Mouse (Mus musculus) limb, embryonic 14.5 days (tissue): ENCODE results near the gene Drg1. TPM values are rescaled to one million over a fixed set of nuclear protein-coding genes. Genes with fewer than 3 reads are reported as not detected.

Experiments
- ATAC-seq: fragments of 200-750 bp; cut with Nextera tagmentation; 2 replicates; pipeline ENCODE4 v1.8.0; 2017; ENCODE audit warnings: low read depth, moderate number of reproducible peaks, moderate TSS enrichment; ENCODE audit not compliant: low FRiP score
- DNase-seq: peaks from one replicate; pipeline ENCODE4 v3.0.0-alpha.2; 2015; ENCODE audit warnings: low spot score
- H3K27ac ChIP-seq: fragments of 300-500 bp; sonication (generic); replicated peaks from 2 replicates; pipeline ENCODE4 v1.5.1; 2014; ENCODE audit warnings: low read depth, mild to moderate bottlenecking, low read length, moderate library complexity, mixed read lengths
- H3K27me3 ChIP-seq: fragments of 300-500 bp; sonication (generic); 2 replicates; pipeline ENCODE4 v1.6.1; 2014; ENCODE audit warnings: low read length, mixed read lengths; ENCODE audit not compliant: control insufficient read depth, insufficient read depth
- H3K36me3 ChIP-seq: fragments of 300-500 bp; sonication (generic); 2 replicates; pipeline ENCODE4 v1.6.1; 2014; ENCODE audit warnings: mild to moderate bottlenecking, low read length, moderate library complexity, mixed read lengths; ENCODE audit not compliant: control insufficient read depth, insufficient read depth
- H3K4me1 ChIP-seq: fragments of 300-500 bp; sonication (generic); 2 replicates; pipeline ENCODE4 v1.6.1; 2014; ENCODE audit warnings: antibody characterized with exemption, low read length, mixed read lengths; ENCODE audit not compliant: control insufficient read depth, insufficient read depth
- H3K4me2 ChIP-seq: fragments of 300-500 bp; sonication (generic); replicated peaks from 2 replicates; pipeline ENCODE4 v1.6.1; 2014; ENCODE audit warnings: low read depth, mild to moderate bottlenecking, low read length, moderate library complexity; ENCODE audit not compliant: severe bottlenecking
- H3K4me3 ChIP-seq: fragments of 300-500 bp; sonication (generic); replicated peaks from 2 replicates; pipeline ENCODE4 v1.5.1; 2014; ENCODE audit warnings: low read length
- H3K9ac ChIP-seq: fragments of 300-500 bp; sonication (generic); 2 replicates; pipeline ENCODE4 v1.6.1; 2014; ENCODE audit warnings: mild to moderate bottlenecking, low read depth, low read length, moderate library complexity; ENCODE audit not compliant: severe bottlenecking
- H3K9me3 ChIP-seq: fragments of 300-500 bp; sonication (generic); 2 replicates; pipeline ENCODE4 v1.6.1; 2016; ENCODE audit warnings: low read length; ENCODE audit not compliant: control insufficient read depth
- POLR2A ChIP-seq: fragments of 200-500 bp; IDR thresholded peaks from 2 replicates; pipeline ENCODE4 v1.8.0; 2012; ENCODE audit warnings: inconsistent platforms, mild to moderate bottlenecking, moderate library complexity, borderline replicate concordance; ENCODE audit not compliant: insufficient read depth, insufficient read length; ENCODE audit errors: extremely low read depth
- WGBS: fragments of 180-500 bp; shearing (Covaris S2); extraction: QIAGEN DNeasy Blood & Tissue Kit; methylation state at CpG from one replicate; pipeline ENCODE4 v1.1.7; 2014; 5-methylcytosine and 5-hydroxymethylcytosine counted together
- polyA plus RNA-seq, 2 experiments: library from polyadenylated mRNA; depleted of rRNA in 1 of 2; stranded (reverse) in 1 of 2; unstranded in 1 of 2; fragments of >200 nt; fragmentation: Nextera tagmentation in 1 of 2; extraction: Ambion mirVana in 1 of 2; gene quantifications; 2 replicates each; pipeline versions ENCODE4 v1.2.1 to v1.2.3; 2012 to 2014

The Drg1 gene
- polyA plus RNA-seq, 2 experiments = 73.8 to 186 TPM

- H3K4me1 ChIP-seq = 0 out of 2 replicates have a peak, but pooled peaks cover 3% of the 10 kb centered on the region
- H3K4me3 ChIP-seq = peak overlapping the region; percentile 90
- ATAC-seq = no peak
- H3K4me2 ChIP-seq = peak overlapping the region; percentile 63
- no peak for TF ChIP-seq POLR2A
- H3K36me3 ChIP-seq = peaks cover 22% of the 10 kb centered on the region; the same call in 1 of the 2 replicates
- peak overlapping the region; percentile 98 for H3K9ac ChIP-seq
- DNase-seq = no peak
- no peaks in the 10 kb centered on the region for H3K27me3 ChIP-seq
- WGBS = 59% methylated on average over 7 of the region's 7 CpGs
- no peaks in the 10 kb centered on the region for H3K9me3 ChIP-seq
- H3K27ac ChIP-seq = peak overlapping the region; percentile 96; the same call in 1 of the 2 replicates
Observed at GRCm38 (mm10) chr11:3267133-3267532, 918 bp upstream of the Drg1 start.

GRCm38 (mm10) chr11:3265291-3266078 is 730 bp downstream of the Drg1 start:
- H3K27ac ChIP-seq = peak overlapping the region; percentile 96
- no peaks in the 10 kb centered on the region for H3K9me3 ChIP-seq
- TF ChIP-seq POLR2A = no peak
- H3K27me3 ChIP-seq = no peaks in the 10 kb centered on the region
- H3K4me2 ChIP-seq = peak overlapping the region; percentile 63
- 0 out of 2 replicates have a peak, but pooled peaks cover 3% of the 10 kb centered on the region for H3K4me1 ChIP-seq
- 2% methylated on average over 26 of the region's 26 CpGs for WGBS
- H3K9ac ChIP-seq = peak overlapping the region; percentile 98
- ATAC-seq = no peak
- peak overlapping the region; percentile 90 for H3K4me3 ChIP-seq
- peak; percentile 67 for DNase-seq
- peaks cover 35% of the 10 kb centered on the region for H3K36me3 ChIP-seq

GRCm38 (mm10) chr11:3259537-3259936 is 6.7 kb downstream of the Drg1 start:
- no peak for ATAC-seq
- Histone ChIP-seq H3K9me3 (no peaks in the 10 kb centered on the region), H3K27me3 (no peaks in the 10 kb centered on the region), H3K4me1 (no peaks in the 10 kb centered on the region), H3K36me3 (peaks cover 89% of the 10 kb centered on the region), H3K4me3 (no peak overlapping the region), H3K27ac (no peak overlapping the region), H3K4me2 (no peak overlapping the region), H3K9ac (no peak overlapping the region)
- WGBS = 94% methylated on average over 1 of the region's 1 CpGs
- DNase-seq = no peak
- no peak for TF ChIP-seq POLR2A

- Histone ChIP-seq H3K27ac (no peak overlapping the region), H3K4me2 (no peak overlapping the region), H3K4me1 (no peaks in the 10 kb centered on the region), H3K9ac (no peak overlapping the region), H3K9me3 (no peaks in the 10 kb centered on the region), H3K36me3 (peaks cover 96% of the 10 kb centered on the region), H3K27me3 (no peaks in the 10 kb centered on the region), H3K4me3 (no peak overlapping the region)
- DNase-seq (no peak), ATAC-seq (no peak)
- WGBS = 91% methylated on average over 2 of the region's 2 CpGs
- no peak for TF ChIP-seq POLR2A
Observed at GRCm38 (mm10) chr11:3247387-3247786, 18.8 kb downstream of the Drg1 start.

- Histone ChIP-seq H3K4me2 (no peak overlapping the region), H3K27me3 (no peaks in the 10 kb centered on the region), H3K9ac (no peak overlapping the region), H3K4me1 (no peaks in the 10 kb centered on the region), H3K4me3 (no peak overlapping the region), H3K9me3 (no peaks in the 10 kb centered on the region), H3K27ac (no peak overlapping the region), H3K36me3 (peaks cover 91% of the 10 kb centered on the region)
- 85% methylated on average over 4 of the region's 4 CpGs for WGBS
- no peak for ATAC-seq
- no peak for TF ChIP-seq POLR2A
- DNase-seq = no peak
Observed at GRCm38 (mm10) chr11:3243771-3244170, 22.4 kb downstream of the Drg1 start.
